Mouse (Mus musculus) ovary, postnatal 14 days (tissue): ENCODE data around the gene Nfe2l2.
"Not testable (repeated sequence)": the region's sequence is repeated elsewhere in the genome, so short reads cannot be mapped to it uniquely, and the experiment has no call there.

Experiments used
- DNase-seq: peaks from one replicate; pipeline ENCODE4 v3.0.0; 2022; ENCODE audit warnings: low spot score

The Nfe2l2 gene

DNA sequence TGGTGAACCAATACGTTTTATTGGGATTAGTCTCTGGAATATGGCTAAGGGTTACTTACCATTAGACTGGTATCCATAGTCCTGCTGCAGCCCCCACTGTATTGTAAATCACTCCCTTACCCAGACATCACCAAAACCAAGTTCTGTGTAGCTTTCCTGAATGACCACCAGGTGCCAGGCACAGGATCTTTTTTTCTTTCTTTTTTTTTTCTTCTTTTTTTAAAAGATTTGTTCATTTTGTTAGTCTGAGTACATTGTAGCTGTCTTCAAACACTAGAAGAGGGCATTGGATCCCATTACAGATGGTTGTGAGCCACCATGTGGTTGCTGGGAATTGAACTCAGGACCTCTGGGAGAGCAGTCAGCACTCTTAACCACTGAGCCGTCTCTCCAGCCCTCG is 8.6 kb upstream of the Nfe2l2 start:
- DNase-seq: no peak

DNA sequence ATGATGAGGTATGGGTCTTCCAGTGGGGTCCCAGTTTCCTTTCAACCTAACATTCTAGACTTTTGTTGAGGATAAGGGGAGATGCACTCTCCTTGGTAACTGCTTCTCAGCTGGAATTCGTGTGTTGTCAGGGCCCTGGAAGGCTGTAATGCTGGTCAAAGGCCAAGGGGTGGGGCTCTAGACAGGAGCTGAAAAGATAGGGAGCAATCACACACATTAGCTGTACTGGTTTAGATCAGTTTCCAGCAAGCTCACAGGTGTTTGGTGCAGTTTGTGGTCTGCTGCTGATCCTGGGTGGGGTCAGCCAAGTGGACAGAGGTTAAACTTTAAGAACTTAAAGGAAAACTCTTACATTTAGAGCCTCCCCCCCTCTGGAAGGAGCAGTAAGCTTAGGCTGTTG is 3.0 kb upstream of the Nfe2l2 start:
- DNase-seq: no peak

DNA sequence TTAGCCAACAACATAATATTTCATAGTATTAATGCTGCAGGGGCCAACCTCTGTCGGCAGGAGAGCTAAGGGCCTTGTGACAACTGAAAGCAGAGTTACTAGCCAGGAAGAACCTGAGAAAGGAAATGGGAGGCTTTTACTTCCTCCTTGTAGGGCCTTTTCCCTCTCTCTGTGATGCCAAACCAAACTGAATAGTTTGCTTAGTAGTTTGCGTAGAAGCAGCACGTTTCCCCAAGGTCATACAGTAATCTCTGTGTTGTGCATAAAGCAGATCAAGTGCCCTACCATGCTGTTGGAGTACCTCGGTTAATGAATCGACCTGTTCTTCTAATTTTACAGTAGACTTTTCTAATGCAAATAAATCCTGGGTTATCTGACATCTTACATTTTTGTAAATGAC is 2.0 kb upstream of the Nfe2l2 start:
- DNase-seq: no peak

DNA sequence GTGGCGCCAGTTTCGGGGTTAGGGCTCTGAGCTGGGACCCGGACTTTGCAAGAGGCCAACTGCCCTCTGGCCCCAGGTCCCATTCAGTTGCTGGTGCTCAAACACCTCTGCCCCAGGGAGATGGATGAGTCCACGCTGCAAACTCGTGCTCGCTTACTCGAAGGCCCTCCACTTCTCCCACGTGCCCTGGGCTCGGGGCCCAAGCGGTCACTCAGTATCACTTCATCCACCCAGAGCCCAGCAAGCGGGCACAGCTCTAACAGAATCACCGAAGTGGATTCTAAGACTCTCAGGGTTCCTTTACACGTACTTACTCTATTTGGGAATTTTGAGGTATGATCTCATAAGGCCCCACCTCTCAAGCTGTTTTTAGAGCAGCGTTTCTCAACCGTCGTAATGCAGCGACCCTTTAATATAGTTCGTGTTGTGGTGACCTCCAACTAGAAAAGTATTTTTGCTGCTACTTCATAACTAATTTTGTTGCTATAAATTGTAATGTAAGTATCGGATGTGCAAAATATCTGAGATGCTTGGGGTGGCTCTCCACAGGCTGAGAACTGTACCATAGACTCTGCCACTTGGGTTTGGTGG is 816 bp upstream of the Nfe2l2 start:
- peak; percentile 46 for DNase-seq

DNA sequence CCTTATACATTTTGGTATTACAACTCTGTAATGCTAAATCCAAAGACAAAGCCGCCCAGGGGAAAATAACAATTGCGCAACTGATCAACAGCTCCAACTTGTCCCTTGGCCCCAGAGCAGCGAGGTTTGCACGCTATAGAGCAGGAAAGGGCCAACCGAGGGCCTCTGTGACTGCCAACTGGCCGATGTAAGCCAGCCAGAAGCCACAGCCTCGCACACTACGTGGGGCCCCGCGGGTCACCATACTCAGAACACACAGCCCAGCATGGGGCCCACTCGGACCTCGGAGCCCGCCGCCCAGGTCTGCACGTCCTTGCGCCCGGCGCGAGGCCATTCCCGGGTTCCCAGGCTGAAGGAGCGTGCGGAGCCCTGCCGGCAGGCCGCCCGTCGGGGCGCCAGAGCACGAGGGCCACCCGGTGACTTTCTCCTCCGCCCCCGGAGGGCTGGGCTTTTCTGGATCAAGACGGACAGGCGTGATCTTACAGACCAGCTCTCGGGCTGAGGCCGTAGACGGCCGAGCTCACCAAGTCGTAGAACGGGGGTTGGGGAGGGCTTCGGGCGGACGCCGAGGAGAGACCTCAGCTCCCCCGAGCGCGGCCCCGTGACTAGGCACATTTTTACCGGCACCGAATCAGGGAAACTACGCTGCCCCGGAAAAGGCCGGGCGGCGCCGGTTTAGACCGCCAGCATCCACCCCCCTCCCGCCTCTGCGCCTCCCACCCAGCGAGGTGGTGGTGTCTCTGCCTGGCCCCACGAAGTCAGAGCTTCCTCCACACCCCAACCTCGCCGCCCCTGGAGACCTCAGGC is 863 bp downstream of the Nfe2l2 start:
- DNase-seq: peak; percentile 80

DNA sequence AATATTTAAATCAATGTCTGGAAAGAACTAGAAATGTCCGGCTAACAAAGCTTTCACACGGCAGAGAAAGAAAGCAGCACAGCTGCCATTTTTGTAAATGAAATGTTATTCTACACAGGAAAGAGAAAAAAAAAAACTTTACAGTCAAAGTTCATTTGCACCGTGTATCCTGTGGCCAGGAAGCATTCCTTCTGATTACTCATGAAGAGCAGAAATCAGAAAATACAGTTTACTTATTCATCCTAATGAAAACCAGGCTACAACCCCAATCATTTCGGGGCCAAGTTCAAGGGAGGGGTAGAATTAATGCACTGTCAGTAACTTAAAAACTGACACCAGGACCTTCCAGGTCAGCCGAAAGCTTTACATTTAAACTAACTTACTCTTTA is 1.9 kb downstream of the Nfe2l2 start:
- DNase-seq: no peak

DNA sequence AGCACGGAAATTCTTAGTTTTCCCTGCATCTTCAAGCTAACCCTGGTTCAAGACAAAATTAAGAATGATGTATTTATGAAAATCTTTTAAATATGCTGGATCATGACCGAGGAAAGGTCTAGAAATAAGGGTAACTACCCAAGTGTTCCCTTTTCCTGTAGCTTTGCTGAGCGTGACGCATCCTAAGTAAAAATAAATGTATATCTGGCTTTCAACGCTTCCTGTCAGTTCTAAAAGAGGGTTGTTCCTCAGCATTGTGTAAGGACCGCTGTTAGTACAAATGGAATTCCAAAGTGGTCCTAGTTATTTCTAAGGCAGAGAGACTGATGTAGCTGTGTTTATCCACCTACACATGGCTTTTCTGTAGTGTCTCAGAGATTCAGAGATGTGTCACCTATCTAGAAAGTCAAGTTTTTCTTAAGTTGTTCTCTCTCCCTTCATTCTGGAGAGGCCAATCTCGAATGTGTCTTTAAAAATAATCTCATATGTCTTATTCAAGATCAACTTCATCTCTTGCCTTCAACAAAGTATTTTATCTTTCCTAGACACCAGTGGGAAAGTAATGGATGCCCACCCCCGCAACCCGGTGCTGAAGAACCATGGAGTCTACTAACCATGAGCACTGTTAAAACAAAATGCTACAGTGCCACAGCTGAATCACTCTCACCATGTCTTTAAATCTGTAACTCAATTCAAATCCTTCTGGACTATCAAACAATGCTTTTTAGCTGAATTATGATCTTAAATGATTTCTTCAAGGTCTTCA is 2.4 kb downstream of the Nfe2l2 start:
- no peak for DNase-seq

DNA sequence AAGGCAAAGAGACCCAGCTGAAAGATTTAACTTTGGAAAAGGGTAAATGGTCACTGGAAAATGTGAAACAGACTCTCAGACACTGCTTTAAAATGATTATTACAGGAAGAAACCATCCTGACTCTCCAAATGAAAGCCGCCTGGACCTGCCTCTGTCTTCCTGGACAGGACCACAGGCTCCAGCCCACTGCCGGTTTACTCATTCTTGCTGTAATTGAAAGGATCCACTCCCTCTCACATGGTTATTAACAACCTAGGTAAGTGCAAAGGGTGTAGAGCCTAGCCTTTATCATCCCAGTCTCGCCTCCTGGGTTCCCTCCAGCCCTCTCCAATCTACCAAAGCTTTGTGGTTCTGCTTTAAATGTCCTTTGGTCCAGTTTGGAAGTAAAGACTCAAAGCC is 3.2 kb downstream of the Nfe2l2 start:
- DNase-seq: no peak

DNA sequence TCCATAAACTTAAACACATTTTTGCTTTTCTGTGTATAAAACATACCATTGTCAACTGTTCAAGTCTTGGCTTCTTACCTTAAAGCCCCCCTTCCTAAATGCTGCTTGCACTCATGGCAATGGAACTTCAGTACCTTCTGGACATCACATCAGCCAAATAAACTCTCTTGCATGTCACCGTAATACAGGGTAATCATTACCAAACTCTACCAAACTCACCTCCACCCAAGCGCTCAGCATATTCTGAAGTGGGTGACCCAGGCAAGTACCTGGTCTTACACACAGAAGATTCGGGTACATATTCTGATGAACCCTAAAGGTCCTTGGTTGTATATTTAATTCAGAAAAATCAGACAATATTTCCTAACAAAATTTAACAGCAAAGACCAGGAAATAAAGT is 3.9 kb downstream of the Nfe2l2 start:
- DNase-seq: no peak

DNA sequence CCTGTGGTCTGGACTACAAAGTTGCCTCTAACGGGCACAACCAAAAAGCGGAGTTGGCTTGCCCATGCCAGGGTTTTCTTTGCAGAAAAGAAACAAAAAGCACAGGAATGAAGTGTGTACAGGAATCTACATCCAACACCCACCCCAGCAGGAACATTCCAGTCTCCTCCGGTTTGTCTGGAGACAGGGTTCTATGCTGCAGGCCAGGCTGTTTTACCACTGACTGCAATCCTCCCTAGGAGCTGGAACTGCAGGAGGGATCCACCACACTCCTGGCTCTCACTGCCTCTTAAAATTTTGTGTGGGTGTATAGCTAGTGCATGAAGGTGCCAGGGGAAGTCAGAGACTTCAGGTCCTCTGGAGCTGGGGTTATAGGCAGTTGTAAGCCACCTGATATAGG is 5.6 kb downstream of the Nfe2l2 start:
- DNase-seq: no peak

DNA sequence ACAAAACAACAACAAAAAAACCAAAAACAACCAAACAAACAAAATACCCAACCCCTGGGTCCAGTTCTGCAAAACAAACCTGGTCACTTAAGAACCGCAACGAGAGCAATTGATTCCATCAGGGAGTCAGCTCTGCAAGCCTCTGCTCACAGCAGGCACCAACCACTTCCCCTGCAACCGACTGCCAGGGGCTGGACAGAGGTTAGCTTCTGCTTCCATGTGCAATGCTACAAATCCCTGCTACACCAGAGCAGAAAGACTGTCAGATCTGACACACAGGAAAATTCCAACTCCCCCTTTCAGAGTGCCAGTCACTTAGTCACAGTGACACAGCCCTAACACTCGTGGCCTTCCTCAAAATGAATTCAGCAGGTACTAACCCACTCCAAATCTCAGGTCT is 6.4 kb downstream of the Nfe2l2 start:
- no peak for DNase-seq

DNA sequence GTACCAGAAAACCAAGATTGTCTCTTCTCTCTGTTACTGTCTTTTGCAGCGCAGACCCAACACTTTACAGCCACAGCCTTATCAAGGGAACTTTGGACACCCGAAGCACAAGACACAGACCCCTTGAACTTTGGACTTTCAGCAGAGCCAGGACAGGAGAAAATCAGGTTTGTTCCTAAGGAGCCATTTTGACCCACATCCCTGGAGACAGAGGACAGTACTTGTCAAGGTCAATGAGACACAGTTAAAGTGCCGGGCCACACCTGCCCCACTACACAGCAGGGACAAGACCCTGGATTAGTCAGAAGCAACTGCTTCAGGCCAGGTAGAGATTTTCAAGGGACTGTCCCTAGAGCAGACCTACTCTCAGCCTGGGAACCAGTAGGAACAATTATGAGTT is 7.2 kb downstream of the Nfe2l2 start:
- DNase-seq: no peak

DNA sequence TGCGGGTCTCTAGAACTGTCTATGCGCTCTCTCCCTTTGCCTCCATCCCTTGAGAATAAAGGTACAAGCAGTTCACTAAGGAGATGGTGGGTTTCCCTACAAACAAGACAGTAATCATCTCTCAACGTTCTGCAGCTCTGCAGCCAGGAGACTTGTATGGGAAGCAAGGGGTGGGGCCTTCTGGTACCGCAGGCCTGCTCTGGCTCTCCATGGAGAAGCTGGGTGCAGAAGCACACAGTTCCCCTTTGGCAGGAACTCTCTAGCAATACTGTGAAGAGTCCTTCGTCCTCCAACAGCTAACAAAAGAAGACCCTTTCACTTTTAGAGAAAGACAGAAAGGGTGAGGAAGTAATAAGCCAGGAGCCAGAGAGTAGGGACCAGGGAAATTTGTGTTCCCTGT is 8.1 kb downstream of the Nfe2l2 start:
- no peak for DNase-seq

DNA sequence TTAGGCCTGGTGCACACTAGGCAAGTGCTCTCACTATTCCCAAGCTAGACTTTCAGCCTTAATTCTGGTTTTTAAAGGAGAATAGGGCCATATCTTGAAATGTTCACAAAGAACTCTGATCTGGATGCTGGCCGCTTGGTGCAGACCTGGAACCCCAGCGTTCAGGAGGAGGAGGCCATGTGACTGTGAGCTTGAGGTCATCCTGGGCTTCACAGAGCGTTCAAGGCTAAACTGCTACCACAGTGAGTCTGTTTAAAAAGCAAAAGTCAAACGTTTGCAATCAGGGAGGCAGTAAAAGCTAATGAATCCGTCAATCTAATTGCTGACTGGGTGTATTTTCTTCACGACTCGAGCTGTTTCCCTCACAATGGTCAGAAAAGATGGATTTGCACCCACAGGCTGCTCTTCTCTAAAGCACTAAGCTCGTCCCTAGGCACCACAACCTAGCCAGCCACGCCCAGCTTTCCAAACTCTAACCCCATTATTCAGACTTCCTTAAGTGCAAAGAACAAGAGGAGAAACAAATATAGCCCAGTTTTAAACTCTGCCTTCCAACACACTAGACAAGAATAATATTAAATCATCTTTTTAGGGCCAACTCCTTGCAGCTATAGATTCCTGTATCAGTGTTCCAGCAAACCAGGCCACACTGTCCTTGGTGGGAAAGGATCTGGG is 8.6 kb downstream of the Nfe2l2 start:
- DNase-seq: no peak

DNA sequence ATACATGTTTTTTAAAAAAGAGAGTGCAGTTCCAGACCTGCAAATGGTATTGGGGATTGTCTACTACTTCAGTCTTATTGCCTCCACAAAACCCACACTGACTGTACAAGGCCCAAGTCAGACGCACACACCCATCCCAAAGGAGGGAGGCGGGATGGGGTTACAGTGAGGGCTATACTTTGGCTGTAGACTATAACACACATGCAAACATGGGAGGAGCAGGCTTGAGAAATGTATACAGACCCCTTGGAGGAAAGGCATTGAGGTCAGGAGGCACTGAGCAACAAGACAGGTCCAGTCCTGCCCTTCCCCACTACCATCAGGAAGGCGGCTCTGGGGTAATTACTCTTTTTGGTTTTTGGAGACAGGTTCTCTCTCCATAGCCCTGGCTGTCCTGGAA is 9.5 kb downstream of the Nfe2l2 start:
- not testable (repeated sequence) for DNase-seq

DNA sequence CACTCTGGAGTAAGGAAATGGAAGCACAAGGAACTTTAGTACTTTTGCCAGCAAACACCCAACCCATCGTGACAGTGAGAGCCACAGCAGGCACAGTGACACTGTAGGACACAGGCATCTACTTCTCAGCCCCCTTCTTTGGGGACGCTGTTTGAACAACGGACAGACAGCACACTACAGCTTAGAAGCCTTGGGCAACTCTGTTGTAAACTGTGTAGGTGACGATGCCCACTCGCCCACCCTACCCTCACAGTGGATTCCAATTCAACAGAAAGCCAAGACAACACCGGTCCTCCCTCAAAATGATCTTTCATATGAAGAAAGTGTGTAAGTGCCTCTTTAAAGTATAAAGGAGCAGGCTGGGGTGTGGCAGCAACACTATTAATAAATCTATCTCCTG is 12.1 kb downstream of the Nfe2l2 start:
- no peak for DNase-seq

DNA sequence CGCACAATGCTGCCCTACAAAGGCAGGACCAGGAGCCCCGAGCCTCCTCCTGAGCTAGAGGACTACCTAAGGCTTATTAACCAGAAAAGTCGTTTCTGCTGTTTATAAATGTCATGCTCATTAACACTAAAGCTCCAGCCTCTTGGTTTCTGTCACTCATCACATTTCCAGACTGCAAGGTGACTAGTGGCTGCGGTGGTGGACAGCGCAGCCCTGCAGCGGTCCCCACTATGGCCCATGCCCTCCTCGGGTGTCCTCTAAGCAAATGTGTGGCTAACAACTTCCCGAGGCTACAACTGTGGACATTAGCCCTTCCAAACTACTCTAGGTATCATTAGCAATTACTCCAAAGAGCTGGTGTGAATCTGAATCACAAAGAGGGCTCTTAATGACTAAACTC is 13.1 kb downstream of the Nfe2l2 start:
- DNase-seq: no peak

DNA sequence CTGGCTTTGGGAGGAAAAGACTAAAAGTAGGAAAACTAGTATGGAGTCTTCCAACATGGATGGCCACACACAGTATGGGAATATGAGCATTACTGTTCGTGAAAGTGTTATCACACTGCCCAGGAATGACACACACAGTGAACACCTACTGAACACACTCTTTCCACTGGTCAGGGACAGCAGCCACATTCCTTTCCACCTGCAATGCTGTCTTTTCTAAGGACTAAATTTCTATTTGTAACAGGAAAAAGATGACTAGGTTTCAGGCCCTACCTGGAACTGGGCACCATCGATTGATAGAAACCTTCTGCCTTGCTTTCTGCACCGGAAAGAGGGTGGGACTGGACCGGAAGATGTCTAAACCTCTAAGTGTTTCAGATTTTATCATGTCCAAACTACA is 13.8 kb downstream of the Nfe2l2 start:
- no peak for DNase-seq

DNA sequence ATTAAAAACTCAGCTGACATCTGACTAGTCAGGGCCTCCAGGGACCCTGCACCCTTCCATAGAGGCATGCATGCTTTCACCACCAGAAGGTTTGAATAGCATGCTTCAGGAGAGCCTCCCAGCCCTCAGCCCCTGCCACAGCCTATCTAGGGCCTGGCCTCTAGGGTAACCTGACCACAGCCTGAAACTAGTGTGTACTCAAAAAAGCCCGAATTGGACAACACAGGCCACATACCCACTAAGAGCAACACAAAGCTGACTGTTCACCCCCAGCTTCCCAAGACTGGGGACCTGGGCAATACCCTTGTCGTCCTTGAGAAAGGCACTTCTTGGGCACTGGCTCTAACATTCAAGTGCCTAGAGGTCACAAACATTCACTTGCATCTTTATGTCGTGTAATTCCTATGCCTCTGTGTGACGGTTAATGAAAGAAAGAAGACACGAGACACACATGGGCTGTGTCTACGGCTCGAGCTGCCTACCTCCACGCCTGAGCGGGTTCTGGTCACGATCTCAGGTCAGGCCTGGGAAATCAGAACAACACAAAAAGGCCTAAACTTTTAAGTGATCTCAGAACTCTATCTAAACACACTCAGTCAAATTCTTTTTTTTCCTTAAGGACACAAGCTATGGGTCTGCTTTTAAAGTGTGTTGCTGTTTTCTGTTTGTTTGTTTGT is 14.8 kb downstream of the Nfe2l2 start:
- no peak for DNase-seq

DNA sequence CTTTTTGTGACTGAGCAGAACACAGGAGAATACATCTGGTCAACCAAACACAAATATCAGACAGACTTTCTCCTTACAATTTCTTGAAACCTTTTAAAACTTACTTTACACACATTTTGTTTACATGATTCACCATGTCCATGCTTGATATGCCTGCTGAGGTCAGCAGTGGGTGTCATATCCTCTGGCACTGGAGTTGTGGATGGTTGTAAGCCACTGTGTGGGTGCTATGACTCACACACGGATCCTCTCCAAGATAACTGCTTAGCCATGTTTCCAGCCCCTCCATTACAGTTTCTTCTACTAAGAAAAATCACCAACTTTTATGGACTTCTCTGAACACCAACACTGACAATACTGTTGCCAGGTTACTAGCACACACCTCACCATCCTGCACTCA is 15.5 kb downstream of the Nfe2l2 start:
- DNase-seq: no peak

DNA sequence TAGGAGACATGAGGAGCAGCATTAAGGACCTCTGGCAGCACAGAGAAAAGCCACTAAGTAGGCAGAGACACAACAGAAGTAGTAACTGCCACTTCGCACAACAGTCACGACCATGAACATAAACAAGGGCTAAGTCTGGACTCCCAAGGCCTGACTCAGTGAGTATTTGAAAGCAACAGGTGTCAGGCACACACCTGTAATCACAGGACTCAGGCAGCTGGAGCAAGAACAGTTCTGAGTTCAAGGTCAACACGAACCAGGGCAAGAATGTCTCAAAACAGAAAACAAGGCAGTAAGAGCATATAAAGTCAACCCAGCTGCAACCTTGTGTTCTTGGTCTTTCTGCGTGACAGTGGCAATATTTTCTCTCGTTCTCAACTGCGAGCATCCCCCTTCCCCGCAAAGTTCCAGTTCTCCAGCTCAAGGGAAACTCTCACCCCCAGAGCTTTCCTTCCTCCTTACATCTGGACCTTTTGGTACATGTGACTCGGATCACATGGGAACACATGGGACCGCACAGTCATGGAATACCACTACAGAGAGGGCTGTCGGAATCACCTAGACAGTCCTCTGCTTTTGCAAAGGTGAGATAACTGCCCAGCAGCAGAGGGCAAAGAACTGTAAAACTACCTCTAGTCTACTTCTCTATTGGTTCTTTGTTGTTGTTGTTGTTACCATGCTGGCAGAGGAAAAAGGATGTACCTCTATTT is 17.2 kb downstream of the Nfe2l2 start:
- no peak for DNase-seq

DNA sequence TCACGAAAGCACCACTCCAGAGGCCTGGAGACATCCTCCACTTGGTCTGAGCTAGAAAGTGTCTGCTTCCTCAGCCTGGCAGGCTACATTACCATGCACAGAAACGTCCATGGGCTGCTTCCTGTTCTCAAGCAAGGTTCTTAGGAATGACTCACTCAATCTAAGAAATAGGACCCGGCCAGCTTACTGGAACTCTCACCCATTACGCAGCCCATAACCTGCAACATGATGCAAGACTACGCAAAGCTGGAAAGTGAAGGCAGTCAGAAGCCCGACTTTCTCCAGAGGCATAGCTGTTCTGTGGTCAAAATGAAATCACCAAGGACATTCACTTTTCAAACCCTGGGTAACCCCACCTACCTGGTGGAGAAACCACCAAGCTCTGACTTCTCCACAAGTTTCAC is 19.0 kb downstream of the Nfe2l2 start:
- DNase-seq: no peak
